Mouse (Mus musculus): ENCODE data around the gene Arhgap6.

GRCm38 (mm10) chrX:168848062-168848461 lies 53.2 kb downstream of the Arhgap6 start:
- TF ChIP-seq CTCF (IDR thresholded peaks at IDR 0.05; ENCODE audit: borderline replicate concordance, insufficient read depth, low read depth, low read length) (no peak), POLR2A (IDR thresholded peaks at IDR 0.05; ENCODE audit: borderline replicate concordance, insufficient read depth, low read length) (no peak)
